ENCODE assay signal across 15 mouse cellular contexts in genomic region chr19:6121761-6122160, GRCm38 (mm10). TPM values are rescaled to one million over a fixed set of nuclear protein-coding genes. Genes with fewer than 3 reads are reported as not detected.
DNase-seq lines count a peak whose midpoint lies in the region; ATAC-seq lines count a peak whose summit lies in the region.
"Had no signal": no experiment of that assay in that cellular context is flagged by ENCODE, and none has a peak within 500 bp of the region (broad histone marks: within the 10 kb centered on the region; RNA-seq: fewer than 3 reads in every experiment).

No protein-coding gene starts in this region.

- no peak overlapping the region for H3K4me3 ChIP-seq in heart, embryonic 12.5 days
- H3K4me3 ChIP-seq in midbrain, embryonic 13.5 days (replicated peaks) = no peak overlapping the region
- H3K4me3 ChIP-seq in midbrain, embryonic 16.5 days (ENCODE audit: low read depth, low read length) = no peak overlapping the region
- 0 out of 2 replicates have a peak overlapping the region, but pooled peaks have one; percentile 8 for H3K4me3 ChIP-seq in intestine, embryonic 14.5 days (ENCODE audit: low read depth, low read length)
- H3K4me3 ChIP-seq in liver, embryonic 16.5 days (ENCODE audit: low read depth, low read length) = peak overlapping the region; percentile 31
- H3K4me3 ChIP-seq: myocyte had no signal

- 22% methylated on average over 16 of the region's 19 CpGs for WGBS in heart, embryonic 12.5 days
- 40% methylated on average over 19 of the region's 19 CpGs for WGBS in midbrain, embryonic 13.5 days
- WGBS in midbrain, embryonic 16.5 days = 44% methylated on average over 19 of the region's 19 CpGs
- WGBS in intestine, embryonic 14.5 days = 31% methylated on average over 16 of the region's 19 CpGs
- WGBS in liver, embryonic 16.5 days (ENCODE audit: insufficient replicate concordance) = 73% methylated on average over 19 of the region's 19 CpGs

- H3K4me1 ChIP-seq in heart, embryonic 12.5 days (replicated peaks) = peaks cover 16% of the 10 kb centered on the region
- H3K4me1 ChIP-seq in midbrain, embryonic 13.5 days (replicated peaks) = peaks cover 30% of the 10 kb centered on the region
- peaks cover 20% of the 10 kb centered on the region for H3K4me1 ChIP-seq in midbrain, embryonic 16.5 days (ENCODE audit: control insufficient read depth, insufficient read depth, low read length)
- H3K4me1 ChIP-seq in intestine, embryonic 14.5 days (replicated peaks; ENCODE audit: control insufficient read depth, insufficient read depth, low read length) = peaks cover 11% of the 10 kb centered on the region; the same call in 1 of the 2 replicates
- H3K4me1 ChIP-seq in liver, embryonic 16.5 days (ENCODE audit: control insufficient read depth, low read depth, low read length) = peaks cover 23% of the 10 kb centered on the region

- H3K27me3 ChIP-seq in heart, embryonic 12.5 days (replicated peaks) = no peaks in the 10 kb centered on the region
- no peaks in the 10 kb centered on the region for H3K27me3 ChIP-seq in midbrain, embryonic 13.5 days
- no peaks in the 10 kb centered on the region for H3K27me3 ChIP-seq in midbrain, embryonic 16.5 days (ENCODE audit: control insufficient read depth, insufficient read depth, low read depth, low read length)
- H3K27me3 ChIP-seq in intestine, embryonic 14.5 days (replicated peaks; ENCODE audit: control insufficient read depth, insufficient read depth, low read length) = no peaks in the 10 kb centered on the region
- no peaks in the 10 kb centered on the region for H3K27me3 ChIP-seq in liver, embryonic 16.5 days (ENCODE audit: control insufficient read depth, insufficient read depth, low read depth, low read length)

- H3K4me2 ChIP-seq in heart, embryonic 12.5 days = peak overlapping the region; percentile 38
- H3K4me2 ChIP-seq in midbrain, embryonic 13.5 days (replicated peaks) = no peak overlapping the region
- no peak overlapping the region for H3K4me2 ChIP-seq in midbrain, embryonic 16.5 days (ENCODE audit: low read length)
- peak overlapping the region; percentile 22; the same call in 1 of the 2 replicates for H3K4me2 ChIP-seq in intestine, embryonic 14.5 days (ENCODE audit: low read length)
- peak overlapping the region; percentile 23 for H3K4me2 ChIP-seq in liver, embryonic 16.5 days (ENCODE audit: low read depth, low read length)
- H3K4me2 ChIP-seq: lung, embryonic 14.5 days had no signal

- no peak for DNase-seq in heart, adult 8-10 months (ENCODE audit: low spot score)
- peak; percentile 65 for DNase-seq in intestine, embryonic 14.5 days (ENCODE audit: low spot score)
- DNase-seq in frontal cortex, adult 2 months (ENCODE audit: extremely low spot score in 1 of 2, low spot score in 1 of 2) = no peak
- no peak for DNase-seq in T-cell, adult 2 months (ENCODE audit: low spot score)
- DNase-seq: adrenal gland, postnatal 36 days; layer of hippocampus, adult 9-11 months; lung, embryonic 14.5 days; right cerebral cortex, postnatal 4 days had no signal

- H3K27ac ChIP-seq in heart, embryonic 12.5 days (ENCODE audit: poor library complexity, severe bottlenecking) = no peak overlapping the region
- H3K27ac ChIP-seq in midbrain, embryonic 13.5 days = no peak overlapping the region
- no peak overlapping the region for H3K27ac ChIP-seq in midbrain, embryonic 16.5 days (ENCODE audit: low read length)
- H3K27ac ChIP-seq in intestine, embryonic 14.5 days (ENCODE audit: low read depth) = no peak overlapping the region
- peak overlapping the region; percentile 54 for H3K27ac ChIP-seq in liver, embryonic 16.5 days (ENCODE audit: low read length)

- ATAC-seq in heart, embryonic 12.5 days (ENCODE audit: insufficient number of reproducible peaks, low FRiP score) = no peak
- no peak for ATAC-seq in midbrain, embryonic 13.5 days
- ATAC-seq in midbrain, embryonic 16.5 days = no peak
- ATAC-seq in intestine, embryonic 14.5 days (replicated peaks; ENCODE audit: low FRiP score, low TSS enrichment, low read depth) = peak; percentile 12
- peak; percentile 42 for ATAC-seq in liver, embryonic 16.5 days (ENCODE audit: low read depth)

- peak overlapping the region; percentile 37; the same call in 1 of the 2 replicates for H3K9ac ChIP-seq in heart, embryonic 12.5 days
- peak overlapping the region; percentile 7; the same call in 1 of the 2 replicates for H3K9ac ChIP-seq in midbrain, embryonic 13.5 days (replicated peaks)
- H3K9ac ChIP-seq in midbrain, embryonic 16.5 days (ENCODE audit: low read depth, low read length) = no peak overlapping the region
- peak overlapping the region; percentile 27; the same call in 1 of the 2 replicates for H3K9ac ChIP-seq in intestine, embryonic 14.5 days (ENCODE audit: low read length)
- no peak overlapping the region; the same call in 1 of the 2 replicates for H3K9ac ChIP-seq in liver, embryonic 16.5 days (ENCODE audit: low read depth, low read length)
- H3K9ac ChIP-seq: lung, embryonic 14.5 days had no signal

- H3K36me3 ChIP-seq in heart, embryonic 12.5 days = peaks cover 16% of the 10 kb centered on the region; the same call in 1 of the 2 replicates
- 0 out of 2 replicates have a peak, but pooled peaks cover 8% of the 10 kb centered on the region for H3K36me3 ChIP-seq in midbrain, embryonic 13.5 days
- H3K36me3 ChIP-seq in midbrain, embryonic 16.5 days (ENCODE audit: control insufficient read depth, insufficient read depth, low read length) = 0 out of 2 replicates have a peak, but pooled peaks cover 3% of the 10 kb centered on the region
- peaks cover 4% of the 10 kb centered on the region; the same call in 1 of the 2 replicates for H3K36me3 ChIP-seq in intestine, embryonic 14.5 days (ENCODE audit: control insufficient read depth, insufficient read depth, low read length)
- peaks cover 8% of the 10 kb centered on the region; the same call in 1 of the 2 replicates for H3K36me3 ChIP-seq in liver, embryonic 16.5 days (ENCODE audit: control insufficient read depth, insufficient read depth)

- no peaks in the 10 kb centered on the region for H3K9me3 ChIP-seq in heart, embryonic 12.5 days (replicated peaks)
- no peaks in the 10 kb centered on the region for H3K9me3 ChIP-seq in midbrain, embryonic 13.5 days
- H3K9me3 ChIP-seq in midbrain, embryonic 16.5 days (replicated peaks; ENCODE audit: control insufficient read depth, low read length, poor library complexity, severe bottlenecking) = no peaks in the 10 kb centered on the region
- H3K9me3 ChIP-seq in intestine, embryonic 14.5 days (ENCODE audit: control insufficient read depth, low read length) = no peaks in the 10 kb centered on the region
- no peaks in the 10 kb centered on the region for H3K9me3 ChIP-seq in liver, embryonic 16.5 days (replicated peaks; ENCODE audit: control insufficient read depth, low read length)

RNA-seq across cellular contexts. Expression of gene Sac3d1, which starts 3.3 kb away (rescaled TPM):
- 35.2 and 35.9 TPM in 2 replicates for polyA plus RNA-seq in heart, embryonic 12.5 days (2016; fragmentation: Nextera tagmentation; extraction: Ambion mirVana)
- 10 to 100 TPM in 1 of 4 experiments, 1 to 10 TPM in 3; 8.0 to 10.4 (median 9.0) TPM for total RNA-seq in heart, adult 8-10 months (2022)
- polyA plus RNA-seq in midbrain, embryonic 13.5 days (2015; fragmentation: Nextera tagmentation; extraction: Ambion mirVana) = 35.1 and 41.8 TPM in 2 replicates
- 44.2 and 45.2 TPM in 2 replicates for polyA plus RNA-seq in midbrain, embryonic 16.5 days (2015; fragmentation: Nextera tagmentation; extraction: Ambion mirVana)
- 53.9 and 59.9 TPM in 2 replicates for polyA plus RNA-seq in intestine, embryonic 14.5 days (2014; fragmentation: Nextera tagmentation; extraction: Ambion mirVana)
- polyA plus RNA-seq in liver, embryonic 16.5 days (2015; fragmentation: Nextera tagmentation; extraction: Ambion mirVana) = 16.5 and 16.8 TPM in 2 replicates
- polyA plus RNA-seq in frontal cortex, adult 2 months (2012; rRNA removed) = 24.2 and 29.4 TPM in 2 replicates

RNA-seq across cellular contexts. Expression of gene Snx15, which starts 6.3 kb away (rescaled TPM):
- 20.9 and 21.2 TPM in 2 replicates for polyA plus RNA-seq in heart, embryonic 12.5 days (2016; fragmentation: Nextera tagmentation; extraction: Ambion mirVana)
- 10 to 100 TPM; 14.8 to 18.0 (median 15.6) TPM for total RNA-seq in heart, adult 8-10 months (2022)
- polyA plus RNA-seq in midbrain, embryonic 13.5 days (2015; fragmentation: Nextera tagmentation; extraction: Ambion mirVana) = 42.3 and 44.4 TPM in 2 replicates
- polyA plus RNA-seq in midbrain, embryonic 16.5 days (2015; fragmentation: Nextera tagmentation; extraction: Ambion mirVana) = 58.7 and 65.4 TPM in 2 replicates
- polyA plus RNA-seq in intestine, embryonic 14.5 days (2014; fragmentation: Nextera tagmentation; extraction: Ambion mirVana) = 35.4 and 36.0 TPM in 2 replicates
- 54.8 and 61.2 TPM in 2 replicates for polyA plus RNA-seq in liver, embryonic 16.5 days (2015; fragmentation: Nextera tagmentation; extraction: Ambion mirVana)
- polyA plus RNA-seq in frontal cortex, adult 2 months (2012; rRNA removed) = 63.5 and 65.2 TPM in 2 replicates

RNA-seq across cellular contexts. Expression of gene Naaladl1, which starts 16.2 kb away (rescaled TPM):
- polyA plus RNA-seq in heart, embryonic 12.5 days (2016; fragmentation: Nextera tagmentation; extraction: Ambion mirVana) = 0.22 TPM in 2 replicates
- total RNA-seq in heart, adult 8-10 months (2022) = not detected
- 0.52 and 0.58 TPM in 2 replicates for polyA plus RNA-seq in midbrain, embryonic 13.5 days (2015; fragmentation: Nextera tagmentation; extraction: Ambion mirVana)
- 0.25 and 0.26 TPM in 2 replicates for polyA plus RNA-seq in midbrain, embryonic 16.5 days (2015; fragmentation: Nextera tagmentation; extraction: Ambion mirVana)
- 4.1 and 4.4 TPM in 2 replicates for polyA plus RNA-seq in intestine, embryonic 14.5 days (2014; fragmentation: Nextera tagmentation; extraction: Ambion mirVana)
- polyA plus RNA-seq in liver, embryonic 16.5 days (2015; fragmentation: Nextera tagmentation; extraction: Ambion mirVana) = 2.5 TPM in 2 replicates
- polyA plus RNA-seq in frontal cortex, adult 2 months (2012; rRNA removed) = 0.26 and 0.32 TPM in 2 replicates
- total RNA-seq: common myeloid progenitor, adult 5-6 weeks; left cerebral cortex, postnatal 14 days had no signal

RNA-seq across cellular contexts. Expression of gene Batf2, which starts 19.0 kb away (rescaled TPM):
- 0.14 TPM in 1 of 2 replicates, not detected in the other for polyA plus RNA-seq in heart, embryonic 12.5 days (2016; fragmentation: Nextera tagmentation; extraction: Ambion mirVana)
- 1 to 10 TPM in 1 of 4 experiments, under 1 TPM in 3; 0.31 to 1.4 (median 0.43) TPM for total RNA-seq in heart, adult 8-10 months (2022)
- polyA plus RNA-seq in midbrain, embryonic 13.5 days (2015; fragmentation: Nextera tagmentation; extraction: Ambion mirVana) = 0.27 TPM in 1 of 2 replicates, not detected in the other
- polyA plus RNA-seq in midbrain, embryonic 16.5 days (2015; fragmentation: Nextera tagmentation; extraction: Ambion mirVana) = 0.15 TPM in 1 of 2 replicates, not detected in the other
- polyA plus RNA-seq in intestine, embryonic 14.5 days (2014; fragmentation: Nextera tagmentation; extraction: Ambion mirVana) = 0.30 and 1.1 TPM in 2 replicates
- polyA plus RNA-seq in liver, embryonic 16.5 days (2015; fragmentation: Nextera tagmentation; extraction: Ambion mirVana) = 0.09 and 0.66 TPM in 2 replicates
- polyA plus RNA-seq in frontal cortex, adult 2 months (2012; rRNA removed) = 0.54 and 0.63 TPM in 2 replicates

RNA-seq across cellular contexts. Expression of gene Arl2, which starts 19.6 kb away (rescaled TPM):
- 71.5 and 73.9 TPM in 2 replicates for polyA plus RNA-seq in heart, embryonic 12.5 days (2016; fragmentation: Nextera tagmentation; extraction: Ambion mirVana)
- total RNA-seq in heart, adult 8-10 months (2022) = 10 to 100 TPM; 77.6 to 82.7 (median 79.4) TPM
- 115 and 118 TPM in 2 replicates for polyA plus RNA-seq in midbrain, embryonic 13.5 days (2015; fragmentation: Nextera tagmentation; extraction: Ambion mirVana)
- polyA plus RNA-seq in midbrain, embryonic 16.5 days (2015; fragmentation: Nextera tagmentation; extraction: Ambion mirVana) = 133 and 151 TPM in 2 replicates
- polyA plus RNA-seq in intestine, embryonic 14.5 days (2014; fragmentation: Nextera tagmentation; extraction: Ambion mirVana) = 101 and 110 TPM in 2 replicates
- 23.5 and 25.1 TPM in 2 replicates for polyA plus RNA-seq in liver, embryonic 16.5 days (2015; fragmentation: Nextera tagmentation; extraction: Ambion mirVana)
- polyA plus RNA-seq in frontal cortex, adult 2 months (2012; rRNA removed) = 123 and 135 TPM in 2 replicates

Comparison
In these comparisons a context has a peak if more than half of its experiments do, and no peak if none do; other contexts are left out.
1. H3K9ac ChIP-seq: peak in heart, embryonic 12.5 days (single experiment), midbrain, embryonic 13.5 days (single experiment) and intestine, embryonic 14.5 days (single experiment); none in midbrain, embryonic 16.5 days (single experiment) and liver, embryonic 16.5 days (single experiment).
2. ATAC-seq: peak in intestine, embryonic 14.5 days (single experiment) and liver, embryonic 16.5 days (single experiment); none in heart, embryonic 12.5 days (single experiment), midbrain, embryonic 13.5 days (single experiment) and midbrain, embryonic 16.5 days (single experiment).
3. H3K4me2 ChIP-seq: peak in heart, embryonic 12.5 days (single experiment), intestine, embryonic 14.5 days (single experiment) and liver, embryonic 16.5 days (single experiment); none in midbrain, embryonic 13.5 days (single experiment) and midbrain, embryonic 16.5 days (single experiment).
4. H3K4me3 ChIP-seq: peak in intestine, embryonic 14.5 days (single experiment) and liver, embryonic 16.5 days (single experiment); none in heart, embryonic 12.5 days (single experiment), midbrain, embryonic 13.5 days (single experiment) and midbrain, embryonic 16.5 days (single experiment).